Mouse (Mus musculus) heart, embryonic 11.5 days (tissue): ENCODE measurements around the gene Epb41l2. TPM values are rescaled to one million over a fixed set of nuclear protein-coding genes. Genes with fewer than 3 reads are reported as not detected.

Source experiments
- ATAC-seq: fragments of 200-750 bp; cut with Nextera tagmentation; replicated peaks from 2 replicates; pipeline ENCODE4 v1.8.0; 2017; ENCODE audit warnings: moderate library complexity; ENCODE audit not compliant: insufficient number of reproducible peaks, low FRiP score, low TSS enrichment
- H3K27ac ChIP-seq: fragments of 300-500 bp; sonication (generic); 2 replicates; pipeline ENCODE4 v1.5.1; 2014; ENCODE audit warnings: mild to moderate bottlenecking, low read depth, low read length
- H3K27me3 ChIP-seq: fragments of 300-500 bp; sonication (generic); 2 replicates; pipeline ENCODE4 v1.6.1; 2014; ENCODE audit warnings: mild to moderate bottlenecking, low read length, mixed read lengths; ENCODE audit not compliant: control insufficient read depth, insufficient read depth
- H3K36me3 ChIP-seq: fragments of 300-500 bp; sonication (generic); 2 replicates; pipeline ENCODE4 v1.6.1; 2014; ENCODE audit warnings: mild to moderate bottlenecking, low read length, moderate library complexity, mixed read lengths; ENCODE audit not compliant: control insufficient read depth, insufficient read depth
- H3K4me1 ChIP-seq: fragments of 300-500 bp; sonication (generic); 2 replicates; pipeline ENCODE4 v1.6.1; 2014; ENCODE audit warnings: low read length; ENCODE audit not compliant: control insufficient read depth, insufficient read depth
- H3K4me2 ChIP-seq: fragments of 300-500 bp; sonication (generic); 2 replicates; pipeline ENCODE4 v1.6.1; 2014; ENCODE audit warnings: mild to moderate bottlenecking, moderate library complexity
- H3K4me3 ChIP-seq: fragments of 300-500 bp; sonication (generic); 2 replicates; pipeline ENCODE4 v1.5.1; 2014; ENCODE audit warnings: low read depth, low read length
- H3K9ac ChIP-seq: fragments of 300-500 bp; sonication (generic); 2 replicates; pipeline ENCODE4 v1.6.1; 2014; ENCODE audit warnings: mild to moderate bottlenecking, low read depth, low read length, moderate library complexity
- H3K9me3 ChIP-seq: fragments of 300-500 bp; sonication (generic); replicated peaks from 2 replicates; pipeline ENCODE4 v1.6.1; 2016; ENCODE audit warnings: low read length; ENCODE audit not compliant: control insufficient read depth
- WGBS: fragments of 180-500 bp; shearing (Covaris S2); extraction: QIAGEN DNeasy Blood & Tissue Kit; methylation state at CpG from one replicate; pipeline ENCODE4 v1.1.7; 2014; ENCODE audit not compliant: insufficient replicate concordance; 5-methylcytosine and 5-hydroxymethylcytosine counted together
- polyA plus RNA-seq: library from polyadenylated mRNA; unstranded; fragments of >200 nt; fragmentation: Nextera tagmentation; extraction: Ambion mirVana; gene quantifications from 2 replicates; pipeline ENCODE4 v1.2.1, GENCODE M21; 2014

Gene Epb41l2
- polyA plus RNA-seq, 1 experiment from 2014 or later: 51.5 TPM

DNA sequence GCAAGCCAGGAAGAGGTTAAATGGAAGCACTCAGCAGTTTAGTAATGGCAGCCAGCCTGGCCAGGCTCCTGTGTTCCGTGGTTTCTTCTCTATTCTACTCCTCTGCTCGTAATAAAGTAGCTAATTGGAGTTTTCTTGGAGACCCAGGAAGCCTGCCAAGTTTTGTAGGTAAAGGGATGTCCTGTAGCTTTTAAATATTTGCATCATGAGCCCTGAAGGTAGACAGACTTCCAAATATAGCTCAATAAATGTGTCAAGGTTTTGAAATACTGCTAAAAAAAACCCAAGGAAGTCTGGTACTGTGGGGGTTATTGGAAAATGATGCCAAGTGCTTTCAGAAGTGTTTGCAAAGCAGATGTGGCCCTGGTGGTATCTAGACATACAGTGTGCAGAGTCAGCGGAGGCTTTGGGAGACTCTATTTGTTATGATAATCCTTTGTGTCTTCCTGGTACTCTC, 12.3 kb downstream of the Epb41l2 start:
- peaks cover 43% of the 10 kb centered on the region for H3K4me1 ChIP-seq
- H3K9ac ChIP-seq: no peak overlapping the region
- no peak for ATAC-seq
- H3K36me3 ChIP-seq: no peaks in the 10 kb centered on the region
- no peak overlapping the region for H3K4me3 ChIP-seq
- H3K9me3 ChIP-seq: no peaks in the 10 kb centered on the region
- H3K4me2 ChIP-seq: peak overlapping the region; percentile 25; the same call in 1 of the 2 replicates
- H3K27ac ChIP-seq: no peak overlapping the region
- H3K27me3 ChIP-seq: no peaks in the 10 kb centered on the region
- 34% methylated on average over 3 of the region's 3 CpGs for WGBS

DNA sequence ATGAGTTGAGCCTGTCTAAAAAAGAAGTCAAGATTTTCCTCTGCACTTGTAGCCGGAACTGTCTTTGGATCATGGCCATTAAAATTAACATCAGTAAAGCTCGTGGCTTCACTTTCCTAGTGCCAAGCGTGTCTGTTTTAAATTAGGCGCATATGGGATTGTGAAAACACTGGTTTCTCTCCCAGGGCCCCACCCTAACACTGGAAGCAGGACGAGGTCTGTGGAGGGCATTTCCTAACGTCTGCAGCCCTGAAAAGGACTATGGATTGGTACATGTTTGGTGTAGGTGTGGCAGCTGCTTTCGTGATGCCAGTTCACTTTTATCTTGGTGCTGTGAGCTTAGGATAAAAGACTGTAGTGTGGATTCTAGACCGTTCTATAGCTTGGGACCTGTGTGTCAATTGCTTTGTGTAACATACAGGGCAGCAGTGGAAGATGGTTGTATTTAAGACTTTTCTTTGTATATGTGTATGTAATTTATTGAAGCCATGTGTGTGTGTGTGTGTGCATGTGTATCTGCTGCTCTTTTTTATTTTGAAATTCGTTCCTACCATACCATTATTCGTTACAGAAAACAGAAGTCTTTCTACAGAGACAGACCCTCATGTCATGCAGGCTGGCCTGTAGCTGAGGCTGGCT, 13.0 kb downstream of the Epb41l2 start:
- no peak for ATAC-seq
- H3K4me1 ChIP-seq: peaks cover 41% of the 10 kb centered on the region
- WGBS: 50% methylated on average over 10 of the region's 10 CpGs

DNA sequence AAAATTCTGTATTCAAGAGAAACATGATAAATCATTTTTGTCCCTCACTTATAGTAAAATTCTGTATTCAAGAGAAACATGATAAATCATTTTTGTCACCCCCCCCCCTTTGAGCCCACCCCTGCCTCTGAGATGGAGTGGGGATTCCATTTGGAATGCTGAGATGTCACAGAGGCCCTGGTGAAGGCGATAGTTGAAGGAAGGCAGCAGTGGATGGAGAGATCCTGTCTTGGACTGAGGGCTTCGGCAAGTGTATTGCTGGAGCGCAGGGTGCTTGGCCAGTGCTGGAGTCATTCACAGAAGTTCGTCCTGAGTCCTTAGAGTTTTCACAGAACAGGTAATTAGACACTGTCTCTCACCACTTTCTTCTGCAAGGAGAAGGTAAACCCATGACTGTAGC, 15.4 kb downstream of the Epb41l2 start:
- ATAC-seq: no peak
- WGBS: 61% methylated on average over 4 of the region's 4 CpGs
- no peaks in the 10 kb centered on the region for H3K27me3 ChIP-seq

More for the DNA sequence above, 13.0 kb downstream of the Epb41l2 start:
- H3K4me3 ChIP-seq: no peak overlapping the region
- H3K27me3 ChIP-seq: no peaks in the 10 kb centered on the region
- H3K27ac ChIP-seq: no peak overlapping the region
- H3K4me2 ChIP-seq: no peak overlapping the region
- H3K9me3 ChIP-seq: no peaks in the 10 kb centered on the region
- no peak overlapping the region for H3K9ac ChIP-seq
- H3K36me3 ChIP-seq: no peaks in the 10 kb centered on the region

DNA sequence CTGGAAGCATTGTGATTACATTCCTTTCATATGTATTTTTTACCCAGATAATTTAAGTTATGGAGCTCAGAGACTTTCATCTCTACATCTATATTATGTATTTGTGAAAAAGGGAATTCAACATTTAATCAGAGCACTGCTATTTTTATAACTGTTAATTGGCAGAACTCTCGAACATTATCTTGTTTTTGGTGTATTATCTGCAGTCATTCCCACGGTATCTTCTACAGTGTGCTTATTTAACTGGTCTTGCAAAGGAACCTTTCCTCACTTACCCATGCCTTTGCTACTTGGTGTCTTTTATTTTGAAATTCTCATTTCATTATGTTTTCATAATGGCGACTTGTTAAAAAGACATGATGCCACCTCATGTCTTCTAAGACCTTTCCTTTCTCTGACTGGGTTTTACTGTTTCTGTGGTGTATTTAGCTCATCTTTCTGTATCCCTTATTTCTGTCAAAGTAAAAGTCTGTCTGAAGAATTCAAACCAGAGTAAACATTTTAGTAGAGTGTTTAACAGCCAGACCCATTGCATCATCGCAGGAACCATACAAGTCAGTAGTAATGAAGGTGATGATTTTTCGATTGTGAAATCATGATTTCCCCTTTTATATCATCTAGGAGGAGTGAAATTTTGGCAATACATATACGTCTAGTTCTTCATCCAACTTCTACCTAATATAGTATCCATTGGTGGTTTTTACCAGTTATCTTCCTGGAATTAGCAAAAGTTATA, 21.3 kb downstream of the Epb41l2 start:
- Histone ChIP-seq H3K9ac (no peak overlapping the region), H3K27me3 (no peaks in the 10 kb centered on the region), H3K36me3 (no peaks in the 10 kb centered on the region; the same call in 1 of the 2 replicates), H3K4me1 (peaks cover 2% of the 10 kb centered on the region; the same call in 1 of the 2 replicates), H3K27ac (no peak overlapping the region), H3K9me3 (no peaks in the 10 kb centered on the region), H3K4me3 (no peak overlapping the region), H3K4me2 (no peak overlapping the region)
- WGBS: 56% methylated on average over 6 of the region's 6 CpGs
- no peak for ATAC-seq

More for the DNA sequence above, 15.4 kb downstream of the Epb41l2 start:
- Histone ChIP-seq H3K36me3 (no peaks in the 10 kb centered on the region; the same call in 1 of the 2 replicates), H3K9ac (no peak overlapping the region), H3K4me3 (no peak overlapping the region), H3K27ac (no peak overlapping the region), H3K4me2 (no peak overlapping the region), H3K4me1 (peaks cover 32% of the 10 kb centered on the region), H3K9me3 (no peaks in the 10 kb centered on the region)

DNA sequence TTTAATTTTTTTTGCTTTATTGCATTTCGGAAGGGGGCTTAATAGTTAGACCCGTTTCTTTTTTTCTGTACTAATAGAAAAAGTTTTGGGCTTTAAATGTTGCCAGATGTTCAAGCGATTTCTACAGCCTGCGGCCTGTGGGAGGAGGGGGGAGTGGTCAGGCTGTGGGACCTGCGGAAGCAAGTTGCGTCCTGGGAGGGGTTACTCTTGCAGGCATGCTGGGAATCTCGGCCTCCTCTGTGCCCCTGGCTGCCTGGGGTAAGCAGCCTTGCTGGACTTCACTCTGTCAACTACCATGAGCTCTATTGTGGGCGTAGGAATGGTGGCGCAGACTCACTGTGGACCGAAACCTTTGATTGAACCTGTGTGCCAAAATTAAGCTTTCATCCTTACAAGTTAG, 22.4 kb downstream of the Epb41l2 start:
- Histone ChIP-seq H3K36me3 (no peaks in the 10 kb centered on the region; the same call in 1 of the 2 replicates), H3K9me3 (no peaks in the 10 kb centered on the region), H3K4me1 (peaks cover 12% of the 10 kb centered on the region), H3K4me3 (no peak overlapping the region), H3K27ac (no peak overlapping the region), H3K4me2 (no peak overlapping the region), H3K27me3 (no peaks in the 10 kb centered on the region), H3K9ac (no peak overlapping the region)
- WGBS: 42% methylated on average over 10 of the region's 10 CpGs
- no peak; the same call in 1 of the 2 replicates for ATAC-seq

DNA sequence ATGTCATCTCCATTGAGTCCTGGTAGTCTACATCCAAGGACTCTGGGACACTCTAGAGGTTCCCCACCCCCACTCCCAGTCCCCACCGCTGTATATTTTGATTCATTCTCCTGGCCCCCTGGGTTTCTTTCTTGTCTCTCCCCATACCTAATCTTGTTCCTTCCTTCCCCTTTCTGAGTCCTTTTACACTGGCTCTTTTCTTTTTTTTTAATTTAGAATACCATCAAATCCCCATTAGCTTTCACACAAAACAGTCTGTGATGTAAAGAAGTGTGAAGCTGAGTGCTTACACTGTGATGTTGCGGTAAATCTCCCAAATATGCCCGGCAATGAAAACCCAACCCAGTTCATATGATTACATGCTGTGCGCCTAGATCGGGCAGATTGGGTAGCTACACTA, 23.6 kb downstream of the Epb41l2 start:
- Histone ChIP-seq H3K9me3 (no peaks in the 10 kb centered on the region), H3K4me3 (no peak overlapping the region), H3K27me3 (no peaks in the 10 kb centered on the region), H3K4me1 (peaks cover 23% of the 10 kb centered on the region), H3K4me2 (no peak overlapping the region), H3K36me3 (no peaks in the 10 kb centered on the region; the same call in 1 of the 2 replicates), H3K27ac (no peak overlapping the region), H3K9ac (no peak overlapping the region)
- WGBS: 67% methylated on average over 5 of the region's 5 CpGs
- ATAC-seq: no peak

DNA sequence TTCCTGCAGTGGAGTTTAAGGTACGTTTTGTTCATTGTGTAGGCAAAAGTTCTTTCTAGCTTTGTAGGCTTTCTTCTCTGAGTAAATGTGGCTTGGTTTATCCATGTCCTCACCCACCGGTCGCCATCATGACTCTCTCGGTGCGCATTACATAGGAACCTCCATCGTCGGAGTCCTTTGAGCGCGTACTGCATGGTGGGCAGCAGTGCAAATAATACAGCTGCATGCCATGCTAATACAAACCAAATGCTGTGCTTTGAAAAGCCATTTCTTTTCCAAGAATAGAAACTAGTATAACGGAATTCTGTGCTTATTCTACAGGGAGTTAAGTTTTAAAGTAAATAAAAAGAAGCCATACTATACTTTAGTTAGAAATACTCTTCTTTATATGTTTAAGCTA, 24.8 kb downstream of the Epb41l2 start:
- Histone ChIP-seq H3K4me2 (no peak overlapping the region), H3K27ac (no peak overlapping the region), H3K4me1 (peaks cover 24% of the 10 kb centered on the region)

DNA sequence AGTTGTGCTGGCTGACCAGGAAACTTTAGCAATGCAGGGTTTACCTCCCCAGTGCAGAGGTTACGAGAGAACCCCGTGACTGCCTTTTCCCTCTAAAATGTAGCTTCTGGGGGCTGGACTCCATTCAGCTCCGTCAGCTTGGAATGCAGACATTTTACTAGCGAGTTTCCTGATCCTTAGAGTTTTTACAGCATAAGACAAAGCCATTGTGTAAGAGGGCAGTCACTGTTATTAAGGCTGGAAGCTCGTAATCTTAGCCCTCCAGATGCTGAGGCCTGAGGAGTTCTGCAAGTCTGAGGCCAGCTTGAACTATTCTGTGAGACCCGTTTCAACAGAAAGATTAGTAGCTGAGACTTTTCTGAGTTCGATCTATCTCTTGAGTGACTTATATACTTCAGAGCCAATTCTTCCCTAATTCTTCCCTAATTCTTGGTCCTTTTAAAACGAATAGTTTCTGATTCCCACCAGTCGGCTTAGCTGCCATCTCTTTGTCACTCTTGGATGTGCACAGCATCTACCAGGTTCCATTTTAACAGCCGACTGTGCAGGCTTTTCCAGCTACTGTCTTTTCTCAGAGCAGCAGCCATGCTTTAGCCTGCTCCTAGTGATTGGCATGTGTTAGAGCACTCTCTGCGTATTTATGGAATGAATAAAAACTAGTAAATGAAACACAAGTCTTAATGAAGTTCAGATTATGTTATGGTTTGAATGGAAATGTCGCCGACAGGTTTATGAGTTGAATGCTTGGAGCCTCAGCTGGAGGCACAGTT, 26.4 kb downstream of the Epb41l2 start:
- no peak overlapping the region for H3K9ac ChIP-seq
- no peak overlapping the region for H3K4me3 ChIP-seq
- no peaks in the 10 kb centered on the region for H3K9me3 ChIP-seq
- H3K4me1 ChIP-seq: peaks cover 24% of the 10 kb centered on the region
- H3K36me3 ChIP-seq: no peaks in the 10 kb centered on the region
- H3K4me2 ChIP-seq: no peak overlapping the region
- H3K27me3 ChIP-seq: no peaks in the 10 kb centered on the region
- ATAC-seq: no peak
- 50% methylated on average over 13 of the region's 13 CpGs for WGBS
- peak overlapping the region; percentile 37; the same call in 1 of the 2 replicates for H3K27ac ChIP-seq

More for the DNA sequence above, 24.8 kb downstream of the Epb41l2 start:
- no peaks in the 10 kb centered on the region for H3K27me3 ChIP-seq
- ATAC-seq: no peak
- no peak overlapping the region for H3K9ac ChIP-seq
- 88% methylated on average over 10 of the region's 10 CpGs for WGBS
- H3K36me3 ChIP-seq: no peaks in the 10 kb centered on the region
- H3K9me3 ChIP-seq: no peaks in the 10 kb centered on the region
- H3K4me3 ChIP-seq: no peak overlapping the region
